Mouse (Mus musculus): ENCODE results near the gene Fgf18. TPM values are rescaled to one million over a fixed set of nuclear protein-coding genes. Genes with fewer than 3 reads are reported as not detected.

Fgf18 gene
- total RNA-seq (2021), result 1 to 10 TPM; 1.9 to 2.6 TPM
- long read RNA-seq, experiment 1, partial matches to known transcripts, result 0 of 3 reads
- long read RNA-seq, experiment 1, other reads (novel, unspliced or antisense), result 0 of 3 reads
- long read RNA-seq, experiment 2, partial matches to known transcripts, result 0 of 3 reads
- long read RNA-seq, experiment 2, other reads (novel, unspliced or antisense), result 0 of 3 reads

DNA sequence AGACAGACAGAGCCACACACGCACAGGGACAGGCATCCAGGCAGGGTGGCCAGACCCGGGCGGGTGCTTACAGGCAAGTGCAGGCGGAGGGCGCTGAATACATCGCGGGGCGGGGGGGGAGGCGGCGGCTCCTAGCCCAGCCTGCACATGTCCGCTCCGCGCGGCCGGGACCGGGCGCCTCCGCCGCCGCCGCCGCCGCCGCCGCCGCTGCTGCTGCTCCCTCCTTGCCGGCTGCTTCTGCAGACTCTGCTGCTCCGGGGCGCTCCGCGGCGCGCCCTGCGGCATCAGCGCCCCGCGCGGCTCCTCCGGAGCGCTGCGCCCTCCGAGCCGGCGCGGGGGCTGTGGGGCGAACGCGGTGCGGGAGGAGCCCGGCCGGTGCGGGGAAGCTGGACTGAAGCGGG lies at the start of gene Fgf18:
Gene Fgf18 (minus strand): TSS at position 230 of the 401 bp plus-strand sequence.
- peak in 1 of 2 experiments; percentile 40 for DNase-seq (ENCODE audit: extremely low spot score in 1 of 2, low spot score in 2 of 2)
- intact Hi-C loops (cut with DNase I), result loop anchor here (2.0 to 5.0 kb wide), 6 partner anchors 70 to 695 kb away; no protein-coding TSS in a partner anchor
- Histone ChIP-seq H3K4me3 (peak within 1 kb of the TSS; percentile 50), H3K27ac (peak within 1 kb of the TSS; percentile 60; the same call in 1 of the 2 replicates)
- TF ChIP-seq CTCF (IDR thresholded peaks at IDR 0.05), result peak; percentile 7

DNA sequence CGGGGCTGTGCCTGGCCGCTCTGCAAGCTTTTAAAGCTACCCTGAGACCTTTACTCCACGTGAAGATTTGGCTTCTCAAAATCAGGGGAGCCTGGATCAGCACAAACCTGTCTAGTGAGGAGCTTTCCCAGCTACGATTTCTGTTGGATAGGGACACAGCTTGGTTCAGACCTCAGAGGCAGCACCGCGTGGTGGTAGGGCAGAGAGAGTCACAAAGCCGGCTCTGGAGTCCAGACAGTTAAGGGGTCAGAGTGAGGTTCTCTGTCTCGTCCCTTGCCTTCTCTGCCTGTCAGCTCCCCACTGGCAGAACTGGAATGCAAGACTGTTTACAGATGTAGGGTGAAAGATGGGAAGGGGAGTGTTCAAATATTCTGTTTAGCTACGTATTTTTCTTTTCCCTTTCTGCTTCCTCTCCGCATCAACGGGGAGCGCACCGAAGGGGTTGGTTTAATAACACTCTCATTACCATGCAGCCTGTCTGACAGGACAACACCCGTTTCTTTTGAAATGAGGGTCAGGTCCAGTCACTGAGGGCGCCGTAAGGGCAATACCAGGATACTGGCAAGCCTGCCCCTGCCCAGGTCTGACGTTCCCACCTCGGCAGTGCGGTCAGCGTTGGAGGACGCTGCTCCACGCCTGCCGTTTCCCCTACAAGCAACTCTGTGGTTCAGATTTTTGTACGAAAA lies 49.4 kb upstream of the Fgf18 start:
- intact Hi-C loops (cut with DNase I), result no loop called here
- H3K4me3 ChIP-seq, result no peak overlapping the region
- no peak overlapping the region for H3K27ac ChIP-seq
- no peak for TF ChIP-seq CTCF (IDR thresholded peaks at IDR 0.05)
- DNase-seq (ENCODE audit: extremely low spot score in 1 of 2, low spot score in 2 of 2), result no peak

DNA sequence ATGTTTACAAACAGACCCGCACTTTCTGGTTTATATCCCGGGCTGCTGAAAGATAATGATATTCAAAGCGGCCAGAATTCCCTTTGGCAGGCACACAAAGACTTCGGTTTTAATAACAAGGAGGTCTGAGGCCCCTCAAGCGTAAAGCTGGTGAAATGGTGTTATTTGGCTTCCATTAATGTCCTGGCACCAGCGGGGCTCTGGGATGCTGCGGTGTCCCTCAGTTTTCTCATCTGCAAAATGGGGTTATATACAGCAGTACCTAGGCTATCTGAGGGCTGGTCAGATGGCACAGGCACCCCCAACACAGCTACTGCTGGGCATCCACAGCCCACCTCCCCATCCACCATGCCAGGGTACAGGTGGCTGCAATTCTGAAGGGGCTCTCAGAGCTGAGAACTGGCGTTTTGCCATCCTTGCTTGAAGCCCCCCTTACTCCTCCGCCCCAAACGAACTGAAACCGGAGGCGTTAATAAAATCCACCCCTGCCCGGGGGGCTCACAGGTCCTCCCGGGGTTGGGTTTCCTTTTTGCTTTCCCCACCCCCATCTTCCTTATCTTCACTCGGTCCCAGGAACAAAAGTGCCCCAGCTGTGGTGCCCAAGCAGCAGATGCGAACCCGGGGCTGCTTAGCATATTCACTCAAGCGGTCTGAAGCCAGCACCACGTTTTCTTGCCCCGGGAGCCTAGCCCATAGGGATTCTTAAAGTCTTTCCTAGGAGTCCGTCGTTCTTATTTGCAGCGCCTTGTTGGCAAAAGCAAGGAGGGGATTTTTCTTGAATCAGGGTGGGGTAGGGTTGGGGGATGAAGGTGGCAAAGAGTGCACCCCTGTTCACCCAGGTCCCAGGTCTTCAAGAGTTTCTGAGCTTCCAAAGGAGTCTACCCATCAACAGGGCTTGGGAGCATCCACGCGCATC lies 48.6 kb upstream of the Fgf18 start:
- intact Hi-C loops (cut with DNase I), result no loop called here
- Histone ChIP-seq H3K4me3 (no peak overlapping the region), H3K27ac (no peak overlapping the region)
- no peak for TF ChIP-seq CTCF (IDR thresholded peaks at IDR 0.05)
- no peak for DNase-seq (ENCODE audit: extremely low spot score in 1 of 2, low spot score in 2 of 2)

DNA sequence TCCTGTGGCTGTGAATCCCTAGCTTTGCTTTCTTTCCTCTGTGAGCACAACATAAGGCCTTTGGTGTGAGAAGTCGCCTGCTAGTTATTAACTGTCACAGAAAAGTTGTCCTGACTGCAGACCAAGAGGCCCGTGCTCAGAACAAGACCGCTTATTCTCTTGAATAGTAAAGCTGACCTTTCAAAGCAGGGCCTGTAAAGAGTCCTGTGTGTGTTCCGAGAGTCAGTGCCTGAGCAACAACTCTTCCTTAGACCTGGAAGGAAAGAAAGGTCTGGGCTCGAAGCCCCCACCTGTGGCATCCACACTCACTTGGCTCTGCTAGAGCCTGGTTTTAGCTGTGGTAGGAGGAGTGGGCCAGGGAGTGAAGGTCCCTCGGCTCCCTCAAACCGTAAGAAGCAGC lies 47.9 kb upstream of the Fgf18 start:
- no peak for TF ChIP-seq CTCF (IDR thresholded peaks at IDR 0.05)
- Histone ChIP-seq H3K4me3 (no peak overlapping the region), H3K27ac (no peak overlapping the region)
- no peak for DNase-seq (ENCODE audit: extremely low spot score in 1 of 2, low spot score in 2 of 2)
- intact Hi-C loops (cut with DNase I), result no loop called here

DNA sequence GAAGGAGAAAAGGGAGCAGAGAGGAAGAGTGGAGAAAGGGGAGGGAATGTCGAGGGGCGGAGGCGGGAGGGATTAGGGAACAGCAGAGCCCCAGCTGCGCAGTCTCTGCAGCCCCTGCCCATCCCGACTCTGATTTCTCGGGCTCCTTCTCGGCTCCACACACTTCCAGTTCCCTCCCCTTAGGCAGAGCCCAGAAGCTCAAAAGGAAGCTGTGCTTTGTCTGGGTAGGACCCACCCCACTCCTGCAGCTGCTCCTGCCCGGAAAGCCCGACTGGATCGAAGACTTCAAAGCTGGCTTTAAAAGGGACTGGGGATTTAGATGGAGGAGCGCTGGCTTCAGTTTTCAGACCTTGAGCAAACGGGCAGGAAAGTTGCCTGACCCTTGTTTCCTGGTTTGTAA lies 46.5 kb upstream of the Fgf18 start:
- DNase-seq (ENCODE audit: extremely low spot score in 1 of 2, low spot score in 2 of 2), result no peak
- no peak for TF ChIP-seq CTCF (IDR thresholded peaks at IDR 0.05)
- H3K27ac ChIP-seq, result no peak overlapping the region
- no peak overlapping the region for H3K4me3 ChIP-seq
- intact Hi-C loops (cut with DNase I), result no loop called here

DNA sequence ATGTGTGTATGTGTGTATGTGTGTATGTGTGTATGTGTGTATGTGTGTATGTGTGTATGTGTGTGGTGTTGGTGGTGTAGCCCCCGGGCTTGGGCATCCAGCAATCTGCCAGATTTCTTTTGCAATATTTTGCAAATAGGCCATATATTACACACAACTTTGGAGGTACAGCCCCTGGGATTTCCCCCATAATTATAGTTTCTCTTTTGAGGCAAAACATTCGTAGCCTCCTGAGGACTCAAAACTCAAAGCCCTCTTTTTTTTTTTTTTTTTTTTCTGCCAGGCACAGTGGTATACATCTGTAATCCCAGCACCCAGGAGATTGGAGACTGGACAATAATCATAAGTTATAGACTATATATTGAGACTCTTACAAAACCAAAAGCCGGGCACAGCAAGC lies 34.6 kb upstream of the Fgf18 start:
- H3K4me3 ChIP-seq, result no peak overlapping the region
- H3K27ac ChIP-seq, result no peak overlapping the region
- intact Hi-C loops (cut with DNase I), result no loop called here
- TF ChIP-seq CTCF (IDR thresholded peaks at IDR 0.05), result no peak
- no peak for DNase-seq (ENCODE audit: extremely low spot score in 1 of 2, low spot score in 2 of 2)

DNA sequence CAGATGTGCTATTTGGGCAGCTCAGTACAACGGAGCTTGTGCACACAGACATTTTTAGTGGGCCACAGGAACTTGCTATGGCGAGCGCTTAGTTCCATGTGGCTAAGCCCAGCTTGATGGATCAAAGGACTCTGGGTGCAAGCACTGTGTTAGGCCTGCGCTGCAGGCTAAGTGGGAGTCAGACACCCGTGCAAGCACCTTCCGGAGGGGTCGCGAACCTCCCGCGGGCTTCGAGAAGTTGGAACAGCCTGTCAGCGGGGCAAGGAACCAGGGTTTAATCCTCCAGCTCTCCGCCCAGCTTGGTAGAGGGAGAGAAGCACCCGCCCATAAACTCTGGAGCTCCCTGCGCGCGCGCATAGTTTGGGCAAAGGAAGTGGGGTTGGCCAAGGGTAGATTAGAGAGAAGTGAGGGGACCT lies 33.5 kb upstream of the Fgf18 start:
- no peak for DNase-seq (ENCODE audit: extremely low spot score in 1 of 2, low spot score in 2 of 2)
- no peak overlapping the region for H3K27ac ChIP-seq
- intact Hi-C loops (cut with DNase I), result no loop called here
- no peak for TF ChIP-seq CTCF (IDR thresholded peaks at IDR 0.05)
- no peak overlapping the region for H3K4me3 ChIP-seq

DNA sequence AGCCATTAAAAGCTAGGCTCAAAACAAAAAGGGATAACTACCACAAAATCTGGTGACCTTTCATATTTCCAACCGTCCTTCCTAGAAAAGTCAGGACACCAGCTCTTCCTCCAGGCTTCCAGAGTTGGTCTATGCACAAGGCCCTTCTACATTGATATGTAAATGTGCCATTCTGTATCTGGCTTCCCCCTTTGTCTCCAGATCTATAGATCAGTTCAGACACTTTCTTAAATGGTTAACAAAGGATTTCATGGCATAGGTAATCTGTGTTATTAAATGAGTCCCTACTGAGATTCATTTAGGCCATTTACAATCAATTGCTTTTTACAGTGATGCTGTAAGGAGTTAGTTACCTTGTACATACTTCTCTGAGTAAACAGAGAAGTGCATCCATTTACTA lies 32.6 kb upstream of the Fgf18 start:
- Histone ChIP-seq H3K4me3 (no peak overlapping the region), H3K27ac (no peak overlapping the region)
- DNase-seq (ENCODE audit: extremely low spot score in 1 of 2, low spot score in 2 of 2), result no peak
- intact Hi-C loops (cut with DNase I), result loop anchor here (5.0 to 10.0 kb wide), 3 partner anchors 252 to 735 kb away; no protein-coding TSS in a partner anchor
- TF ChIP-seq CTCF (IDR thresholded peaks at IDR 0.05), result no peak

DNA sequence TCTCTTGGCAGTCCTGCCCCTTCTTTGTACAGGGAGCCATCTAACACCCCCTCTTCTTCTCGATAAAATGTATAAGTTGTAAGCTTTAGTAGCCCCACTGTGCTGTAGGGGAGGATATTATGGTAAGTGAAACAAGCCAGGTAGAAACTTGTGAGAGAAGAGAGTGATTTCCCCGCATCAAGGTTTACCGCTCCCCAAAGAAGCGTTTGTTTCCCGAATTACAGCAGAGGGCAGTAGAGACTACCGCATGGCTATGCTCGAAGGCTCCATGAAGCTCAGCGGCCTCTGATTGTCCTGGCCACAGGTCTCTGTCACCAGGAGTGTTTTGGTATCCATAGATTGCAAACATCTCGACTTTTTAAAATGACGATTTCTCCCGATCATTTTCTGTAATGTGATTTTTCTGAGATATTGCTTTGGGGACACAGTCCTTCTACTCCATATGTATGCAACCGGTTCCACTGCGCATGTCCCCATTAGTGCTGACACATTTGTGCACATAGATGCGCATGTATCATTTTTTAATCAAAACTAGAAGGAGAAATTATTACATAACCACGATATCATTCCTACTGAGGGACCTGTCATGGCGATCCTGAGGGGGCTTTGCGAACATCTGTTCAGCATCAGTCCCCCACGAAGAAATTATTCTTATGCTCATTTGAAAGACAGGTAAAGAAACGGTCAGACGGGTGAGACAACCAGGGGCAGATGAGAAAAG lies 29.5 kb upstream of the Fgf18 start:
- intact Hi-C loops (cut with DNase I), result loop anchor here (1.0 to 10.0 kb wide), 6 partner anchors 119 to 738 kb away; no protein-coding TSS in a partner anchor
- DNase-seq (ENCODE audit: extremely low spot score in 1 of 2, low spot score in 2 of 2), result no peak
- H3K4me3 ChIP-seq, result no peak overlapping the region
- H3K27ac ChIP-seq, result no peak overlapping the region
- TF ChIP-seq CTCF (IDR thresholded peaks at IDR 0.05), result peak; percentile 87

DNA sequence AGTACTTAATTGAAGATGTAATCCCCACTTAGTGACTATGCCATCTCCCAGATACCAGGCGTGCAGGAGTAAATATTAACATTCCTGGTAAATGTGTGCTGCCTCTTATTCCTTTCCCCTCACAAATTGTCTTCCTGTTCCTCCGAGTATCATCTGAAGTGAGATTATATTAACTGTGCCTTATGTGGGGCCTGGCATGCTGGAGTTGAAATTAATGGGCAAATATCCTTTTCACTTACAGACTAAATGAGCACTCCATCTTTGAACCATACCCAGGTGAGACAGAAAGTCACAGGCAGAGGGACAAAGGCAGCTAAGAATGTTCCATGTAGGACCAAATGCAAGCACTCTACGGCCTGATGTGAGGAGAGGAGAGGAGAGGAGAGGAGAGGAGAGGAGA lies 28.6 kb upstream of the Fgf18 start:
- Histone ChIP-seq H3K4me3 (no peak overlapping the region), H3K27ac (no peak overlapping the region)
- no peak for TF ChIP-seq CTCF (IDR thresholded peaks at IDR 0.05)
- DNase-seq (ENCODE audit: extremely low spot score in 1 of 2, low spot score in 2 of 2), result no peak
- intact Hi-C loops (cut with DNase I), result loop anchor here (1.0 to 10.0 kb wide), 6 partner anchors 120 to 739 kb away; no protein-coding TSS in a partner anchor

DNA sequence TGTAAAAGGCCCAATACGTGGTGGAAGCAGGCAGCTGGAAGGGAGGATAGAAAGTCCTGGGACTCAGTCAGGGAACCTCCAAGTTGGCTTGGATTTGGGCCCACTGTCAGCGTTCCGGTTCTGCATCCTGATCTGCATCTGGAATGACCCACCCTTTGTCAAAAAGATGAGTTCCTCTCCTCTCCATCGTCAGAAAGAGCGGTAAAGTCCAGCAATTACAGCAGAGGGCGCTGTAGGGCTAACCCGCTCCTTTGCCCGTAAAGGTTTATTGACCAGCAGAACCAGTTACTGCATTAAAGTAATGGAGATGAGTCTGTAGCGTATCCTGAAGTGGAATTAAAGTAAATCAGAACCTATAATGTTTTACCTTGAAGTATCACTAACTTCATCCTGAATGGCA lies 23.3 kb upstream of the Fgf18 start:
- intact Hi-C loops (cut with DNase I), result loop anchor here (10.0 kb wide), 1 partner anchor 744 kb away; no protein-coding TSS in a partner anchor
- DNase-seq (ENCODE audit: extremely low spot score in 1 of 2, low spot score in 2 of 2), result peak in 1 of 2 experiments; percentile 46
- H3K27ac ChIP-seq, result no peak overlapping the region
- peak; percentile 73 for TF ChIP-seq CTCF (IDR thresholded peaks at IDR 0.05)
- H3K4me3 ChIP-seq, result no peak overlapping the region
